Mouse (Mus musculus): ENCODE measurements around the gene Dhx57. TPM values are rescaled to one million over a fixed set of nuclear protein-coding genes. Genes with fewer than 3 reads are reported as not detected.

The Dhx57 gene
- polyA plus RNA-seq (2014; fragmentation: Nextera tagmentation; extraction: Ambion mirVana) = 27.8 and 29.9 TPM in 2 replicates

DNA sequence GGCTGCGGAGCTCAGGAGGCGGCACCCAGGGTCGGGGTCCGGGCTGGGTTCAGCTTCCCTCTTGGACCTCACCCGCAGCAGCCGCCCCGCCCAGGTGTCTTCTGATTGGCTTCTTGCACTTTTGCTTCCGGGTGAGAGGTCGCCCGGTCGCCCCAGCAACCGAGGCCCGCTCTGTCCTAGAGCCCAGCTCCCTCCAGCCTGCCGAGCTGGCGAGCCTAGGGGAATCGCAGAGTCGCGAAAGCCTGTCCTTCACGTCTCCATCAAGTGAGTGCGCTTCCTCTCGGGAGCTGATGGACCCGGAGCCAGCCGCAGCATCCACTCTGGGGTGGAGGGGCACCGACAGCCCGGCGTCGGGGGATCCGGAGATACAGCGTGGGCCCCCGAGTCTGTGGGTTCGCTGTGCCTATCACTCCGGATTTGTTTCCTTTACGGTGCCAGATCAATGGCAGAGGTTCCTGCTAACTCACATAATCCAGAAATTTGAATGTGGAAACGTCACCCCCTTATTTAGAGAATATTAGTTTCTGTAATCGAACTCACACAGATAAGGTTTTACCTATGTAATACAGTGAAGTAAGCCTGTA is at the start of gene Dhx57, which contains the start of gene Morn2:
Gene Dhx57, minus strand, starts transcription at position 403 of the 584 bp plus-strand sequence.
Gene Morn2, plus strand, starts transcription at position 130 of the 584 bp plus-strand sequence.
- ATAC-seq (ENCODE audit: insufficient read depth, low FRiP score, low TSS enrichment) (peak; percentile 99), DNase-seq (ENCODE audit: low spot score) (peak; percentile 96)
- Histone ChIP-seq H3K9ac (ENCODE audit: low read length) (peak within 1 kb of the TSS; percentile 84), H3K9me3 (ENCODE audit: control insufficient read depth, low read length) (no peaks in the 10 kb centered on the region), H3K4me3 (ENCODE audit: low read depth, low read length) (peak within 1 kb of the TSS; percentile 78), H3K4me2 (ENCODE audit: low read depth) (peak within 1 kb of the TSS; percentile 75), H3K27ac (ENCODE audit: low read depth, low read length) (peak within 1 kb of the TSS; percentile 75), H3K27me3 (ENCODE audit: control insufficient read depth, insufficient read depth, low read length) (no peaks in the 10 kb centered on the region), H3K36me3 (ENCODE audit: control insufficient read depth, insufficient read depth, low read length) (no peaks in the 10 kb centered on the region), H3K4me1 (ENCODE audit: control insufficient read depth, insufficient read depth, low read length) (0 out of 2 replicates have a peak, but pooled peaks cover 5% of the 10 kb centered on the region)
- WGBS = under 1% methylated on average over 35 of the region's 35 CpGs

DNA sequence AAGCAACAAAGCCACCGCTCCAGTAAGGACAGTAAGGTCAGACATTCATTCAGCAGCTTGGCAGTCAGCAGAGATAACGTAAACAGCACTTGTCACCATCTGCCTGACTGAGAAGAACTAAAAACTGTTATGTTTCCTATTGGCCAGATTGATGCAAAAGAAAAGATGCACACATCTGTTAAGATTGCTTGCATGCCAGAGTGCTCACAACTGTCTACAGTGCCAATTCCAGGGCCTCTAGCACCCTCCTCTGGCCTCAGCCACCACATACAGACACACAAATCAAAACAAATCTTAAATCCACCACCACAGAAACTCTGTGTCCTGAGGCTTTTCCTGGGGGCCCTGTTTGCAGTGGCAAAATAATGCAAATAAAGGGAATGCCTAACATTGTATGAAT is 42.1 kb upstream of the Dhx57 start:
- Histone ChIP-seq H3K9me3 (ENCODE audit: control insufficient read depth, low read length) (no peaks in the 10 kb centered on the region), H3K9ac (ENCODE audit: low read length) (no peak overlapping the region), H3K4me3 (ENCODE audit: low read depth, low read length) (no peak overlapping the region), H3K4me1 (ENCODE audit: control insufficient read depth, insufficient read depth, low read length) (no peaks in the 10 kb centered on the region), H3K27ac (ENCODE audit: low read depth, low read length) (no peak overlapping the region), H3K36me3 (ENCODE audit: control insufficient read depth, insufficient read depth, low read length) (no peaks in the 10 kb centered on the region), H3K27me3 (ENCODE audit: control insufficient read depth, insufficient read depth, low read length) (no peaks in the 10 kb centered on the region), H3K4me2 (ENCODE audit: low read depth) (no peak overlapping the region)
- ATAC-seq (ENCODE audit: insufficient read depth, low FRiP score, low TSS enrichment) (no peak), DNase-seq (ENCODE audit: low spot score) (no peak)
- WGBS = 86% methylated on average over 2 of the region's 2 CpGs

DNA sequence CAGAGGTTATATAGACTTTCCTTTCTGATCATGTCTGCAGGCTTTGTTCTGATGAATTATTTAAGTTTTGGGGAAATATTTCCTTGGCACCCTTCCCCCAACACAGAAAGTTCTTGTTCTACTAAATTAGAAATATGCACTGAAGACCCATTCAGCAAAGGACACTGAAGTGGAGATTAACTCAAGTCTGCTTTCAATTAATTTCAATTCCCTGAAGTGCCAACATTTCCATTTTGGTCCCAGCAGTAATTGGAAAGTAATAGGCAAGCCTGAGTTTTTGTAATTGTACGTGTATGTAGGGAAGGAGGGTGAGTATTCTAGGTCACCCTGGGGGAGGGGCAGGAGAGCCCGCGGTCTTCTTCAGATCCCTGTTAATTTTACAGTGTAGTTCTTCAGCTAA is 36.2 kb upstream of the Dhx57 start:
- Histone ChIP-seq H3K27ac (ENCODE audit: low read depth, low read length) (no peak overlapping the region), H3K4me2 (ENCODE audit: low read depth) (no peak overlapping the region), H3K4me1 (ENCODE audit: control insufficient read depth, insufficient read depth, low read length) (no peaks in the 10 kb centered on the region), H3K9ac (ENCODE audit: low read length) (no peak overlapping the region), H3K27me3 (ENCODE audit: control insufficient read depth, insufficient read depth, low read length) (no peaks in the 10 kb centered on the region), H3K9me3 (ENCODE audit: control insufficient read depth, low read length) (no peaks in the 10 kb centered on the region), H3K4me3 (ENCODE audit: low read depth, low read length) (no peak overlapping the region), H3K36me3 (ENCODE audit: control insufficient read depth, insufficient read depth, low read length) (no peaks in the 10 kb centered on the region)
- ATAC-seq (ENCODE audit: insufficient read depth, low FRiP score, low TSS enrichment) (no peak), DNase-seq (ENCODE audit: low spot score) (no peak)
- 84% methylated on average over 3 of the region's 3 CpGs for WGBS

DNA sequence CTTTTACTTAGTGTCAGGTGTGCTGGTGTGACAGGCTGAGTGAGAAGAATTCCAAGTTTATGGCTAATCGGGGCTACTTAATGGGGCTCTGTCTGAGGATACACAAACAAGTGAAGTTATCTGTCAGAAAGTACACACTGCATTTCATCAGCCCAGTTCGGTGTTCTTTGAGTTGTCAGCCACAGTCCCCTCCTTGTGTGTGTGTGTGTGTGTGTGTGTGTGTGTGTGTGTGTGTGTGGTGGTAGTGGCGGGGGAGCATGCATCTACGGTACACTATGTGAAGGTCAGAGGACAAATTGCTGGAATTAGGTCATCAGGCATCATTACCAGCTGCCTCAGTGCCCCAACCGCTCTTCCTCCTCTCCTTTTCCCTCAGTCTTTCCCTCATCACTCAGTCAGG is 35.2 kb upstream of the Dhx57 start:
- no peak overlapping the region for H3K4me3 ChIP-seq (ENCODE audit: low read depth, low read length)
- H3K9ac ChIP-seq (ENCODE audit: low read length) = no peak overlapping the region
- H3K27me3 ChIP-seq (ENCODE audit: control insufficient read depth, insufficient read depth, low read length) = no peaks in the 10 kb centered on the region
- no peaks in the 10 kb centered on the region for H3K9me3 ChIP-seq (ENCODE audit: control insufficient read depth, low read length)
- 82% methylated on average over 5 of the region's 5 CpGs for WGBS
- no peak overlapping the region for H3K4me2 ChIP-seq (ENCODE audit: low read depth)
- ATAC-seq (ENCODE audit: insufficient read depth, low FRiP score, low TSS enrichment) (no peak), DNase-seq (ENCODE audit: low spot score) (no peak)
- H3K27ac ChIP-seq (ENCODE audit: low read depth, low read length) = no peak overlapping the region
- no peaks in the 10 kb centered on the region for H3K36me3 ChIP-seq (ENCODE audit: control insufficient read depth, insufficient read depth, low read length)
- no peaks in the 10 kb centered on the region for H3K4me1 ChIP-seq (ENCODE audit: control insufficient read depth, insufficient read depth, low read length)

DNA sequence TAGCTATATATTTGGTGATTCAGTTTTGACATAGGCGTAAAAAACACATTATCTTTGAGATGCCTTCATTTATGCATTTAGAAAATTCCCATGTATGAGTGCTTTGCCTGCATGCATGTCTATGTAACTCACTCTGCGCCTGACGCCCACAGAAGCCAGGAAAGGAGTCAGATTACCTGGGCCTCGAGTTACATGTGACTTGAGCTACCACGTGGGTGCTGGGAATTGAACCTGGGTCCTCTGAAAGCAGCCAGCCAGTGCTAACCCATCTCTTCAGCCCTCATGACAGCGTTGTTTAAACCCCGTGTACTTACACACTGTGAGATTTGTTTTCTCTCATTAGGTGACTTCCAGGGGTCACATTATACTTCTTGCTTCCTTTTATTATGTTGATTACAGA is 34.2 kb upstream of the Dhx57 start:
- Histone ChIP-seq H3K4me2 (ENCODE audit: low read depth) (no peak overlapping the region), H3K27ac (ENCODE audit: low read depth, low read length) (no peak overlapping the region), H3K9ac (ENCODE audit: low read length) (no peak overlapping the region), H3K4me3 (ENCODE audit: low read depth, low read length) (no peak overlapping the region), H3K9me3 (ENCODE audit: control insufficient read depth, low read length) (no peaks in the 10 kb centered on the region), H3K4me1 (ENCODE audit: control insufficient read depth, insufficient read depth, low read length) (no peaks in the 10 kb centered on the region), H3K36me3 (ENCODE audit: control insufficient read depth, insufficient read depth, low read length) (no peaks in the 10 kb centered on the region), H3K27me3 (ENCODE audit: control insufficient read depth, insufficient read depth, low read length) (no peaks in the 10 kb centered on the region)
- ATAC-seq (ENCODE audit: insufficient read depth, low FRiP score, low TSS enrichment) (no peak), DNase-seq (ENCODE audit: low spot score) (no peak)
- 85% methylated on average over 7 of the region's 7 CpGs for WGBS

DNA sequence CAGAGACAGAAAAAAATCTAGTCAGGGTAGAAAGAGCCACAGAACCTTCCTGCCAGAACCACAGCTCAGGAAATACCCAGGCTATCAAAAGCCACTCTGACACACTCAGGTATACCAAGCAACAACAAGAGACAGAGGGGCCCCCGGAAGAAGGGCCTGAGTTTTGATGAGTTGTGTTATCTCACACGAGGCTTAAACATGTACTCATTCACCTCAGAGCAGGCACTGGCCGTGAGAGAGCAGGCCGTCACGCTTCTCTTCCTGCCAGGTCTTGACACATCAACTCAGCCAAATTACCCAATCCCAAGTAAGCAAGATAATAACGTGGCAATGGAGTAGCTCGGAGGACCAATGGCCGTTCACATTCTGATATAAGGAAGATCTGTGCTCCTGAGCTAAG is 33.4 kb upstream of the Dhx57 start:
- no peak overlapping the region for H3K4me3 ChIP-seq (ENCODE audit: low read depth, low read length)
- H3K9ac ChIP-seq (ENCODE audit: low read length) = no peak overlapping the region
- H3K4me1 ChIP-seq (ENCODE audit: control insufficient read depth, insufficient read depth, low read length) = no peaks in the 10 kb centered on the region
- no peaks in the 10 kb centered on the region for H3K27me3 ChIP-seq (ENCODE audit: control insufficient read depth, insufficient read depth, low read length)
- no peak overlapping the region for H3K4me2 ChIP-seq (ENCODE audit: low read depth)
- no peak overlapping the region for H3K27ac ChIP-seq (ENCODE audit: low read depth, low read length)
- H3K9me3 ChIP-seq (ENCODE audit: control insufficient read depth, low read length) = no peaks in the 10 kb centered on the region
- ATAC-seq (ENCODE audit: insufficient read depth, low FRiP score, low TSS enrichment) = no peak
- no peaks in the 10 kb centered on the region for H3K36me3 ChIP-seq (ENCODE audit: control insufficient read depth, insufficient read depth, low read length)
- 82% methylated on average over 8 of the region's 8 CpGs for WGBS
- no peak for DNase-seq (ENCODE audit: low spot score)

DNA sequence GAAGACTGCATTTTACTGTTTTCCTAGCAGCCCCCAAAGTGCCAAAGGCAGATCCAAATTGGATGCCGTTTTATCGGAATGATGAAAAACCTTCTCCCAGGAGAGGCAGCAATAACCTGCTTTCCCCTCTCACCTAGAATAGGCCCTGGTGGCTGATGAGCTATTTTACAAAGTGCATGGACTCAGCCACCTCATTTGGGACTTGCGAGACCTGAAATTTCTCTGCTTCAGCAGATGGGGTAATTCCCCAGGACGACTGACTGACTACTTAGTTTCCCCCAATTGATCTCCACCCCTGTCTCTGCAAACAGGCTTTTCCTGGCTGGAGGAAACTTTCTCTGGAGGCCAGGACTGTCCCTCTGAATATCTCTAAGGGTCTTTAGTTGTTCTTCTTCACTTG is 32.7 kb upstream of the Dhx57 start:
- Histone ChIP-seq H3K27me3 (ENCODE audit: control insufficient read depth, insufficient read depth, low read length) (no peaks in the 10 kb centered on the region), H3K9ac (ENCODE audit: low read length) (no peak overlapping the region), H3K36me3 (ENCODE audit: control insufficient read depth, insufficient read depth, low read length) (no peaks in the 10 kb centered on the region), H3K9me3 (ENCODE audit: control insufficient read depth, low read length) (no peaks in the 10 kb centered on the region), H3K4me1 (ENCODE audit: control insufficient read depth, insufficient read depth, low read length) (no peaks in the 10 kb centered on the region), H3K4me2 (ENCODE audit: low read depth) (no peak overlapping the region), H3K27ac (ENCODE audit: low read depth, low read length) (no peak overlapping the region), H3K4me3 (ENCODE audit: low read depth, low read length) (no peak overlapping the region)
- ATAC-seq (ENCODE audit: insufficient read depth, low FRiP score, low TSS enrichment) (no peak), DNase-seq (ENCODE audit: low spot score) (no peak)
- WGBS = 73% methylated on average over 4 of the region's 4 CpGs

DNA sequence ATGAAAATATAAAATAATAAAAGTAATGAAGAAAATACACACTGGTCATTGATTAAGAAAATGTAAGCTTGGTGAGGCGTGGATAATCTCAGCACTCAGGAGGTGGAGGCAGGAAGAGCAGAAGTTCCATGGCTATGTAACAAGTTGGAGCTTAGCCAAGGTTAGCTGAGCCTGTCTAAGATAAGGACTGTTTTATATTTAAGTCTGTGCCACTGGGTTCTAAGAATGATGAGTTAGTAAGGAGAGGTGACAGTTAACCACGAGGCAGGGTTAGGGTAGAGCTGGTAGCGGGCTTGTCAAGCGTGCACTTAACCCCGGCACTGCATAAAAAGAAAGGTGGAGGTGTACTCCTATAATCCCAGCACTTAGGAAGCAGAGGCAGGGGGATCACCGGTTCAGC is 32.0 kb upstream of the Dhx57 start:
- DNase-seq (ENCODE audit: low spot score) = no peak
- Histone ChIP-seq H3K36me3 (ENCODE audit: control insufficient read depth, insufficient read depth, low read length) (no peaks in the 10 kb centered on the region), H3K27ac (ENCODE audit: low read depth, low read length) (no peak overlapping the region), H3K4me1 (ENCODE audit: control insufficient read depth, insufficient read depth, low read length) (no peaks in the 10 kb centered on the region), H3K4me3 (ENCODE audit: low read depth, low read length) (no peak overlapping the region), H3K9ac (ENCODE audit: low read length) (no peak overlapping the region), H3K27me3 (ENCODE audit: control insufficient read depth, insufficient read depth, low read length) (no peaks in the 10 kb centered on the region), H3K4me2 (ENCODE audit: low read depth) (no peak overlapping the region), H3K9me3 (ENCODE audit: control insufficient read depth, low read length) (no peaks in the 10 kb centered on the region)
- 91% methylated on average over 6 of the region's 6 CpGs for WGBS
- no peak for ATAC-seq (ENCODE audit: insufficient read depth, low FRiP score, low TSS enrichment)

DNA sequence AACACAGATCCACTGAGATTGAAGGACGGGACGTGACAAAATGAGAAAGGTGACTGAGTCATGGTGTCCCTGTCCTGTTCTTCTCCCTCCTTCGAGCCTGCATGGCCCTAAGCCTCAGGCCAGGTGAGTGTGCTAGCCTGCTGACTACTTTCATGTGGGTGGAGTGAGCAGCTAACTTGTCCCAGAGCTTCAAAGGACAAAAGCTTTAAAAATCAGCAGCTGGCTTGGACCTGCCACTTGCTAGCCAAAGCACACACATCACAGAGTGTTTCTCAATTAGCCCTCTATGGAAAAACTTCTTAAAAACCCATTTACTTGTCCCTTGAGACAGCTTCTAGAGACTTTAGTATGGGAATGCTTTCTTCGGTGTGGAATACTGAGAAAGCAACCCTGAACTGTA is 22.1 kb upstream of the Dhx57 start:
- no peak for DNase-seq (ENCODE audit: low spot score)
- WGBS = 82% methylated on average over 4 of the region's 4 CpGs
- no peak overlapping the region for H3K9ac ChIP-seq (ENCODE audit: low read length)

More for the DNA sequence above, 22.1 kb upstream of the Dhx57 start:
- Histone ChIP-seq H3K27me3 (ENCODE audit: control insufficient read depth, insufficient read depth, low read length) (no peaks in the 10 kb centered on the region), H3K9me3 (ENCODE audit: control insufficient read depth, low read length) (no peaks in the 10 kb centered on the region), H3K4me3 (ENCODE audit: low read depth, low read length) (no peak overlapping the region), H3K36me3 (ENCODE audit: control insufficient read depth, insufficient read depth, low read length) (no peaks in the 10 kb centered on the region), H3K27ac (ENCODE audit: low read depth, low read length) (no peak overlapping the region), H3K4me2 (ENCODE audit: low read depth) (no peak overlapping the region), H3K4me1 (ENCODE audit: control insufficient read depth, insufficient read depth, low read length) (0 out of 2 replicates have a peak, but pooled peaks cover 3% of the 10 kb centered on the region)
- no peak for ATAC-seq (ENCODE audit: insufficient read depth, low FRiP score, low TSS enrichment)

Measured in neural tube, embryonic 11.5 days (tissue).